Mouse (Mus musculus) kidney, adult 2 months (tissue): ENCODE results near the gene Hoxa3. TPM values are rescaled to one million over a fixed set of nuclear protein-coding genes. Genes with fewer than 3 reads are reported as not detected.
A peak's percentile ranks its signal among the peaks of the same experiment; 100 is the strongest.

Experiments
- DNase-seq: peaks from one replicate; pipeline ENCODE4 v3.0.0; 2021
- H3K27ac ChIP-seq: fragments of 200-500 bp; 2 replicates; pipeline ENCODE4 v1.5.1; 2012; ENCODE audit warnings: low read depth, low read length, control low read depth, inconsistent platforms; ENCODE audit not compliant: insufficient read depth
- H3K27me3 ChIP-seq: fragments of 200-500 bp; replicated peaks from 2 replicates; pipeline ENCODE4 v1.6.1; 2012; ENCODE audit warnings: mild to moderate bottlenecking, moderate library complexity, low read length, inconsistent platforms; ENCODE audit not compliant: control insufficient read depth, insufficient read depth
- H3K36me3 ChIP-seq: fragments of 200-500 bp; 2 replicates; pipeline ENCODE4 v1.6.1; 2012; ENCODE audit warnings: mild to moderate bottlenecking, moderate library complexity, low read length, inconsistent platforms; ENCODE audit not compliant: control insufficient read depth, insufficient read depth
- H3K4me1 ChIP-seq: fragments of 200-500 bp; 2 replicates; pipeline ENCODE4 v1.6.1; 2011; ENCODE audit warnings: low read length; ENCODE audit not compliant: control insufficient read depth, insufficient read depth
- H3K4me3 ChIP-seq: fragments of 200-500 bp; 2 replicates; pipeline ENCODE4 v1.5.1; 2011; ENCODE audit warnings: mild to moderate bottlenecking, low read depth, low read length, control low read depth; ENCODE audit not compliant: insufficient read depth
- CTCF ChIP-seq: fragments of 200-500 bp; conservative IDR thresholded peaks from 2 replicates; pipeline ENCODE4 v1.5.1; 2011; ENCODE audit warnings: low read depth, mild to moderate bottlenecking, control low read depth, low read length, moderate library complexity, mixed read lengths; ENCODE audit not compliant: insufficient read depth, insufficient read length
- POLR2A ChIP-seq: fragments of 200-500 bp; IDR thresholded peaks from one replicate; pipeline ENCODE4 v1.6.1; 2011; ENCODE audit warnings: low read depth, low read length, control low read depth
- WGBS: fragments of 180-500 bp; shearing (Covaris S2); methylation state at CpG from one replicate; pipeline ENCODE4 v1.1.7; 2018; 5-methylcytosine and 5-hydroxymethylcytosine counted together
- polyA plus RNA-seq: library from polyadenylated mRNA; depleted of rRNA; stranded (reverse); fragments of >200 nt; gene quantifications from 2 replicates; pipeline ENCODE4 v1.2.3, GENCODE M21; 2012

The Hoxa3 gene
- polyA plus RNA-seq, 1 experiment = 7.6 TPM

DNA sequence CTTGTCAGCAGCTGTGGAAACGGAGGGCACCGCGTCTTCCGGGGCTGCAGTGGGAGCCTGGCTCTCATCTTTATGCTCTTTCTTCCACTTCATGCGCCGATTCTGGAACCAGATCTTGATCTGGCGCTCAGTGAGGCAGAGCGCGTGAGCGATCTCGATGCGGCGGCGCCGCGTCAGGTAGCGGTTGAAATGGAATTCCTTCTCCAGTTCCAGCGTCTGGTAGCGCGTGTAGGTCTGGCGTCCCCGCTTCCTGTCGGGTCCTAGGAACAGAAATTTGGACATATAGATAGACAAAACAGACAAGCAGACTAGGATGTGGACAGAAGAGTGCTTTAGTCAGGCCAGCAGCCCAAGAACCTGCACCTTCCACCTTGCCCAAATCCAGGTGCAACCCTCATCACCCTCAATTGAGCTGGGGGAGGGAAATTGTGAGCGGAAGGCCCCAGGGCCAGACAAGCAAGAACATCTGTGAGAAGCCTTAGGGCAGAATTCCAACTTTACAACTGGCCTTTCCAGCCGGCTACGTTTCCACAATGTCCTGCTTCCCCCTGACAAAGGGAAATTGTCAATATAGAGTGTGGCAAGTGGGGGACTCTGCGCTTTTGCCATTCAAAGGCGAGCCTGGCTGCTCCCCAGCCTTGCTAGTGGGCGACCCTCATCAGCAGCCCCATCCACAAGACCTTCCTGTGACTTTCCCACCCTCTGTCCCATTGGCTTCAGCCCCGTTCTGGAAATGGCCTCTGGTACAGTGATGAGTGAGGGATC, 2.8 kb upstream of the Hoxa3 start:
- TF ChIP-seq POLR2A (no peak), CTCF (no peak)
- H3K27ac ChIP-seq = peak overlapping the region; percentile 94
- DNase-seq = peak; percentile 64

DNA sequence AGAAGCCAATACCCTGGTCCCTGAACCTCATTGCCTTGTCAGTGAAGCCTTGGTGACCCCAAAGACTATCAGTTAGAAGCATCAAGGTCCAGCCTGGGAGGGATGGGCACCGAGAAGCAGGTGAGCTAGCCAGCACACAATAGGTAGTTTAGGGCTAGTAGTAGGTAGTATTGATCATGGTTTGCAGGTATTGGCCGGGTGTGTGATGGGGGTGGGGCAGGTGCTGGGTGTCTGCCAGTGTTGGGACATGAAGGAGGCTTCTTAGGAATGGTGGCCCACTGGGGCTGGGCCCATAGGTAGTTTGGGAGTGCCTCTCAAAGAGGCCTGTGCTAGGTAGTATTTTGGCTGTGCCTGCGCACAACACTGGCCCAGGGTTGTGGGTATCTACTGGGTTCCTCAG, 1.9 kb upstream of the Hoxa3 start:
- H3K27me3 ChIP-seq = no peaks in the 10 kb centered on the region
- no peaks in the 10 kb centered on the region for H3K36me3 ChIP-seq
- no peak overlapping the region for H3K4me3 ChIP-seq
- H3K27ac ChIP-seq = peak overlapping the region; percentile 29; the same call in 1 of the 2 replicates
- H3K4me1 ChIP-seq = 0 out of 2 replicates have a peak, but pooled peaks cover 14% of the 10 kb centered on the region
- DNase-seq = peak; percentile 24
- TF ChIP-seq POLR2A = no peak
- no peak for TF ChIP-seq CTCF
- WGBS = 66% methylated on average over 3 of the region's 3 CpGs

More for the DNA sequence above, 2.8 kb upstream of the Hoxa3 start:
- Histone ChIP-seq H3K4me3 (peak overlapping the region; percentile 55), H3K27me3 (no peaks in the 10 kb centered on the region), H3K4me1 (0 out of 2 replicates have a peak, but pooled peaks cover 12% of the 10 kb centered on the region), H3K36me3 (no peaks in the 10 kb centered on the region)
- WGBS = 16% methylated on average over 30 of the region's 30 CpGs

DNA sequence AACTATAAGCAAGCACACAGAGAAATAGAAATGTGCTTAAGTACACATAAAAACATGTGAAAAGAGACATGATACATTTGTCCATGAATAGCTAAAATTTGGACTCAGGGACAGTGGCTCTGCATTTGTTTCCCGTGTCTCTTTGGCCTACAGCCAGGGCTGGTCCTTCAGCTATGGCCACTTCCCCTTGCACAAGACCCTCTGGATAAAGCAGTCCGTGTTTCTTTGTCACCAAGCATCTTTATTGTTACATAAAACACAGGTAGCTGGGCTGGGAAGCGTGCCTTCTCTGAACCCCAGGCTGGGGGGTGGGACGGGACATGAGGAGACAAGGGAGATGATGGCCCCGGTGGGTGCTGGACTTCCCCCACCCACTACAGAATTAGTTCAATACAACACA, 1.1 kb upstream of the Hoxa3 start:
- peak; percentile 41 for DNase-seq
- H3K4me1 ChIP-seq = peaks cover 20% of the 10 kb centered on the region
- H3K27me3 ChIP-seq = no peaks in the 10 kb centered on the region
- peak overlapping the region; percentile 40; the same call in 1 of the 2 replicates for H3K27ac ChIP-seq
- H3K36me3 ChIP-seq = no peaks in the 10 kb centered on the region
- 43% methylated on average over 5 of the region's 5 CpGs for WGBS
- TF ChIP-seq POLR2A (no peak), CTCF (no peak)
- no peak overlapping the region for H3K4me3 ChIP-seq

DNA sequence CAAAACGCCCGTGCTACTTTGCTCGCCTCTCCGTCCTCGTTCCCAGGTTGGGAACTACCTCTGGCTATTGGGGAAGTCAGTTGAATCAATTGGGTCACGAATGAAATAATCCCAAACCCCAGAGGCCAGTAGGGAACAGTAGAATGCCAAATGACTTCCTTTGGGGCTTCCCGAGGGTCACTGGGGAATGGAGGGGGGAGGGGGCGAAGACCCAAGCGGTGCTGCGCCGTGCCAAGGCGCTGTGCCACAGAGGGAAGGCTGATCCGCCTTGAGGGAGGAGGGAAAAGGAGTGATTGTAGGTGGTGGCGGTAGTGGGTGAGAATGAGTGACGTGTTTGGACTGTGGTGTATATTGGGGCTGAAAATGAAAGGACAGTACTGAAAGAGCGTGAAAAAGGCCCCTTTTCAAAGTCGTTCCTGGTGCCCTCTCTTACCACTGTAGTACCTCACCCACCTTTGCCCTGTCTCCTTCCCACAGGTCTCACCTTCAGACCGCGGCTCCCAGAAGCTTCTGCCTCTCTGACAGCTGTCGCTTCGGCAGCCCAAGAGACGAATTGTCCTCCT, 499 bp downstream of the Hoxa3 start:
- 1% methylated on average over 22 of the region's 22 CpGs for WGBS
- H3K4me3 ChIP-seq = peak overlapping the region; percentile 87
- H3K4me1 ChIP-seq = peaks cover 21% of the 10 kb centered on the region
- H3K27ac ChIP-seq = peak overlapping the region; percentile 99
- H3K36me3 ChIP-seq = no peaks in the 10 kb centered on the region
- DNase-seq = peak; percentile 87
- H3K27me3 ChIP-seq = no peaks in the 10 kb centered on the region
- TF ChIP-seq CTCF (no peak), POLR2A (no peak)

DNA sequence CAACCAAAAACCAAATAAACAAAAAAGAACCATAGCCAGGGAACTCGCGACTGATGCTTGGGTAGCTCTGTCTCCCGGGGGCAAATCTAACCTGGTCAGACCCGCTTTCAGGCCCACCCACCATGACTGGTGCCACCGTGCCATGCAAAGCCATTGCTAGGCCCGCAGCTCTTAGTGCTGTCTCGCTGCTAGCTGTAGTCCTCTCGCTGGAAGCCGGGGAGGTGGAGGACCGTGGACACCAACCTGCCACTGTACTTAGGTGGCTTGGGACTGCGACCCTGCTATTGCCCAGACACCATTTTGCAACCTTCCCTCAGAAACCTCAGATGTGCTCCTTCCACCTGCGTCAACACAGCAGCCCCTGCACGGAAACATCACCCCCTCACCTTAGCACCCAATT, 1.2 kb downstream of the Hoxa3 start:
- H3K4me1 ChIP-seq = peaks cover 21% of the 10 kb centered on the region
- H3K4me3 ChIP-seq = peak overlapping the region; percentile 87
- H3K36me3 ChIP-seq = no peaks in the 10 kb centered on the region
- H3K27ac ChIP-seq = peak overlapping the region; percentile 99
- H3K27me3 ChIP-seq = no peaks in the 10 kb centered on the region
- TF ChIP-seq POLR2A = no peak
- no peak for TF ChIP-seq CTCF
- peak; percentile 55 for DNase-seq
- 3% methylated on average over 13 of the region's 13 CpGs for WGBS

DNA sequence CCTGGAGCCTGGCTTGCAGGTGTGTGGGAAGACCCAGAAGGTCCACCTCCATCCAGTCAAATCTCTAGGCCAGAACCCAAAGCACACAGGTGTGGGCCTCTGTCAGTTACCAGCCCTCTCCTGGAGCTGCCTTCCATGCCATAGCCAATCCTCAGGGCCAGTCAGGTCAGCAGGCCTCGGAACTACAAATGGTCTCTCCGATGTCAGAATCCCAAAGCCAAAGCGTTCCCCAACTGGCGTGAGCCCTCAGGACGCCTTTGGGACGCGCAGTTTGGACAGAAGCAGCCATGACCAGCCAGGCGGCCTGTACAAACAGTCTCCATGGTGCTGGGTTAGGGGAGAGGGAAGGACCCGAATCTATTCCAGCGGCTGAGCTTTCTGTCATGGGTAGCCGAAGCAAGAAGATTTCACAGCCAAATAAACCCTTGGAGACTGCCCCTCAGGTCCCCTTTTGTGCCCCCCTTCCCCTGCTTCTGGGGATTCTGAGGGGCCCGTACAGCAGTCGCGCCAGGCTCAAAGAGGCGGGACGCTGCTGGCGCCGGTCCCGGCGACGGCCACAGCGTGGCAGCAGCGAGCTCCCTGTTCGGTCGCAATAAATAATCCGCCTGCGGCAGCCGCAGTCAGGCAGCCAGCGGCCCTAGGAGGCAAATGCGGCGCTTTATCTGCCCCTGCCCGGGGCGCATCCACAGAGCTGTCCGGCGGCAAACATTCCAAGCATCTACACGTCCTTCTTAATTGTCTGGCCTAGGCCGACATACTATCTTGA, 1.8 kb downstream of the Hoxa3 start:
- peaks cover 21% of the 10 kb centered on the region for H3K4me1 ChIP-seq
- H3K36me3 ChIP-seq = no peaks in the 10 kb centered on the region
- peak overlapping the region; percentile 99 for H3K27ac ChIP-seq
- no peaks in the 10 kb centered on the region for H3K27me3 ChIP-seq
- TF ChIP-seq POLR2A (peak; percentile 56), CTCF (peak; percentile 71)
- DNase-seq = peak; percentile 92
- under 1% methylated on average over 37 of the region's 37 CpGs for WGBS
- H3K4me3 ChIP-seq = peak overlapping the region; percentile 87

DNA sequence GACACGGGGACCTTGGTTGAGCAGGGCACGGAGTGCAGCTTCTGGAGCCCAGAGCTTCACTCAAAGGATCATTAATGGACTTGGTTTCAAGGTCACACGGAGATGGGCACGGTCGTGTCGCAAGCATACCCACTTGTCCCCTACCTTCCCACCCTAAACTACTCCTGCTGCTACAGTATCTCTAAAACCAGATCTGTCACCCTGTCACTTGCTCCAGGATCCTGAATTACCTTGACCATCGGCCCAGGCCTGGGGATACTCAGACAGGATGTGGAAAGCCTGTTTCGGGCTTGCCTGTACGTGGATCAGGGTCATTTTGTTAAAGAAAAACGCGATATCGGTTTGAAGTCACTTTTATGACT, 3.5 kb downstream of the Hoxa3 start:
- Histone ChIP-seq H3K36me3 (peaks cover 2% of the 10 kb centered on the region; the same call in 1 of the 2 replicates), H3K4me1 (peaks cover 16% of the 10 kb centered on the region), H3K4me3 (peak overlapping the region; percentile 39), H3K27me3 (no peaks in the 10 kb centered on the region), H3K27ac (peak overlapping the region; percentile 39)
- no peak for DNase-seq
- TF ChIP-seq CTCF (no peak), POLR2A (no peak)
- 16% methylated on average over 12 of the region's 12 CpGs for WGBS
